Mouse (Mus musculus): ENCODE measurements around the gene Ltbp1.

- TF ChIP-seq ELF1 (IDR thresholded peaks at IDR 0.05; ENCODE audit: low read depth, low read length) (no peak), MAX (IDR thresholded peaks at IDR 0.05; ENCODE audit: low read length) (no peak), CTCF (IDR thresholded peaks at IDR 0.05 in 2 of 3, conservative IDR thresholded peaks at IDR 0.05 in 1 of 3; ENCODE audit: control insufficient read depth in 1 of 3, insufficient read depth in 1 of 3, low read depth in 2 of 3, low read length in 3 of 3, poor library complexity in 1 of 3, severe bottlenecking in 1 of 3) (no peak), EP300 (IDR thresholded peaks at IDR 0.05; ENCODE audit: low read depth in 1 of 2, low read length in 2 of 2) (no peak), NELFE (IDR thresholded peaks at IDR 0.05; ENCODE audit: low read depth, low read length) (no peak), POLR2A (IDR thresholded peaks at IDR 0.05; ENCODE audit: control insufficient read depth in 1 of 2, insufficient read depth in 1 of 2, low read depth in 1 of 2, low read length in 2 of 2, poor library complexity in 1 of 2) (no peak), MEF2A (IDR thresholded peaks at IDR 0.05; ENCODE audit: extremely low read depth, insufficient replicate concordance, low read depth, low read length, poor library complexity, severe bottlenecking) (no peak), GATA1 (IDR thresholded peaks at IDR 0.05; ENCODE audit: low read depth, low read length) (no peak), SIN3A (IDR thresholded peaks at IDR 0.05; ENCODE audit: low read length) (no peak)
These were observed 61.0 kb downstream of the Ltbp1 start for GRCm38 (mm10) chr17:75066340-75066739.

All from MEL (cell line).